Mouse (Mus musculus) myocyte (in vitro differentiated cells): ENCODE data around the gene 1810055G02Rik. TPM values are rescaled to one million over a fixed set of nuclear protein-coding genes. Genes with fewer than 3 reads are reported as not detected.
A peak's percentile ranks its signal among the peaks of the same experiment; 100 is the strongest.

Source experiments
- H3K27me3 ChIP-seq: one replicate; pipeline ENCODE4 v1.6.1; 2011; ENCODE audit not compliant: control insufficient read depth, insufficient read depth, insufficient read length
- H3K36me3 ChIP-seq: one replicate; pipeline ENCODE4 v1.6.1; 2011; ENCODE audit not compliant: control insufficient read depth, insufficient read depth
- H3K4me2 ChIP-seq: one replicate; pipeline ENCODE4 v1.6.1; 2011; ENCODE audit warnings: low read depth, control low read depth
- H3K4me3 ChIP-seq: one replicate; pipeline ENCODE4 v1.5.1; 2011; ENCODE audit warnings: mild to moderate bottlenecking, control low read depth, moderate library complexity
- H3K79me2 ChIP-seq: one replicate; pipeline ENCODE4 v1.6.1; 2011; ENCODE audit not compliant: control insufficient read depth, insufficient read depth
- H3ac ChIP-seq: one replicate; pipeline ENCODE4 v1.6.1; 2011; ENCODE audit not compliant: control insufficient read depth, insufficient read length
- CEBPB ChIP-seq: IDR thresholded peaks from 2 replicates; pipeline ENCODE4 v1.6.1; 2011; ENCODE audit warnings: mild to moderate bottlenecking, moderate library complexity; ENCODE audit not compliant: poor library complexity, insufficient read depth, severe bottlenecking
- E2F4 ChIP-seq: IDR thresholded peaks from one replicate; pipeline ENCODE4 v1.6.1; 2011; ENCODE audit warnings: mild to moderate bottlenecking, control low read depth, moderate library complexity; ENCODE audit not compliant: insufficient read depth
- MAX ChIP-seq: IDR thresholded peaks from one replicate; pipeline ENCODE4 v1.6.1; 2011; ENCODE audit warnings: low read depth, mild to moderate bottlenecking, control low read depth
- MYOD1 ChIP-seq, 3 experiments: IDR thresholded peaks; one replicate each; pipeline ENCODE4 v1.6.1; 2011; ENCODE audit warnings: control low read depth in 2 of 3, low read depth in 2 of 3, mild to moderate bottlenecking in 2 of 3, moderate library complexity in 1 of 3; ENCODE audit not compliant: insufficient read length in 2 of 3, control insufficient read depth in 1 of 3
- MYOG ChIP-seq, 3 experiments: IDR thresholded peaks; one replicate each; pipeline ENCODE4 v1.6.1; 2011; ENCODE audit warnings: control low read depth in 2 of 3, low read depth in 2 of 3, mild to moderate bottlenecking in 2 of 3; ENCODE audit not compliant: insufficient read length in 2 of 3, control insufficient read depth in 1 of 3, insufficient read depth in 1 of 3
- POLR2A ChIP-seq: IDR thresholded peaks from one replicate; pipeline ENCODE4 v1.6.1; 2011; ENCODE audit warnings: low read depth, mild to moderate bottlenecking, control low read depth, moderate library complexity; ENCODE audit not compliant: insufficient read length
- POLR2AphosphoS2 ChIP-seq: IDR thresholded peaks from one replicate; pipeline ENCODE4 v1.6.1; 2011; ENCODE audit warnings: low read depth, control low read depth; ENCODE audit not compliant: insufficient read length
- REST ChIP-seq: IDR thresholded peaks from one replicate; pipeline ENCODE4 v1.6.1; 2011; ENCODE audit warnings: mild to moderate bottlenecking, control low read depth, moderate library complexity; ENCODE audit not compliant: insufficient read depth, insufficient read length
- SRF ChIP-seq: IDR thresholded peaks from one replicate; pipeline ENCODE4 v1.6.1; 2011; ENCODE audit warnings: low read depth; ENCODE audit not compliant: control insufficient read depth, insufficient read length
- TCF12 ChIP-seq: IDR thresholded peaks from one replicate; pipeline ENCODE4 v1.6.1; 2011; ENCODE audit warnings: mild to moderate bottlenecking, control low read depth; ENCODE audit not compliant: poor library complexity, insufficient read depth, severe bottlenecking
- TCF3 ChIP-seq: IDR thresholded peaks from one replicate; pipeline ENCODE4 v1.6.1; 2011; ENCODE audit warnings: low read depth, control low read depth; ENCODE audit not compliant: insufficient read length
- USF1 ChIP-seq: IDR thresholded peaks from one replicate; pipeline ENCODE4 v1.6.1; 2011; ENCODE audit warnings: low read depth, mild to moderate bottlenecking, control low read depth, moderate library complexity
- polyA plus RNA-seq: library from polyadenylated mRNA; unstranded; fragments of >200 nt; fragmentation: generic; extraction: Trizol; gene quantifications from one replicate; pipeline ENCODE4 v1.2.1, GENCODE M21; 2012; ENCODE audit warnings: missing spikeins

1810055G02Rik gene
- polyA plus RNA-seq, 1 experiment, result 51.1 TPM

GRCm38 (mm10) chr19:3680732-3681131 is 27.4 kb upstream of the 1810055G02Rik start:
- TF ChIP-seq E2F4 (no peak), POLR2AphosphoS2 (no peak), TCF3 (no peak), MAX (no peak), USF1 (no peak), TCF12 (no peak), MYOG (IDR thresholded peaks at IDR 0.05; ENCODE audit: control insufficient read depth in 1 of 3, insufficient read depth in 1 of 3, insufficient read length in 2 of 3, low read depth in 2 of 3) (no peak)
- no peak overlapping the region for H3ac ChIP-seq
- no peaks in the 10 kb centered on the region for H3K36me3 ChIP-seq
- H3K27me3 ChIP-seq, result no peaks in the 10 kb centered on the region
- no peak overlapping the region for H3K4me3 ChIP-seq
- H3K79me2 ChIP-seq, result peaks cover 85% of the 10 kb centered on the region
- peak overlapping the region; percentile 90 for H3K4me2 ChIP-seq

- Histone ChIP-seq H3K27me3 (no peaks in the 10 kb centered on the region), H3K4me2 (peak overlapping the region; percentile 90), H3K79me2 (peaks cover 81% of the 10 kb centered on the region), H3K36me3 (no peaks in the 10 kb centered on the region), H3K4me3 (no peak overlapping the region), H3ac (no peak overlapping the region)
- TF ChIP-seq MYOG (IDR thresholded peaks at IDR 0.05; ENCODE audit: control insufficient read depth in 1 of 3, insufficient read depth in 1 of 3, insufficient read length in 2 of 3, low read depth in 2 of 3) (peak; percentile 40 to 85 (median 42)), TCF12 (peak; percentile 52), CEBPB (no peak), MYOD1 (IDR thresholded peaks at IDR 0.05; ENCODE audit: control insufficient read depth in 1 of 3, insufficient read length in 2 of 3, low read depth in 2 of 3) (peak; percentile 59 to 99 (median 98)), TCF3 (peak; percentile 87), REST (no peak), E2F4 (no peak), POLR2AphosphoS2 (no peak)
These were observed 26.7 kb upstream of the 1810055G02Rik start for GRCm38 (mm10) chr19:3681310-3681934.

- Histone ChIP-seq H3K79me2 (peaks cover 54% of the 10 kb centered on the region), H3ac (no peak overlapping the region), H3K4me2 (peak overlapping the region; percentile 88), H3K4me3 (peak overlapping the region; percentile 46), H3K36me3 (no peaks in the 10 kb centered on the region), H3K27me3 (no peaks in the 10 kb centered on the region)
- no peak for TF ChIP-seq REST
- TF ChIP-seq USF1, result no peak
- no peak for TF ChIP-seq E2F4
- no peak for TF ChIP-seq TCF3
- no peak for TF ChIP-seq SRF
- TF ChIP-seq MAX, result no peak
- TF ChIP-seq POLR2A, result no peak
- TF ChIP-seq CEBPB, result no peak
- no peak for TF ChIP-seq TCF12
- no peak for TF ChIP-seq POLR2AphosphoS2
- no peak for TF ChIP-seq MYOG (IDR thresholded peaks at IDR 0.05; ENCODE audit: control insufficient read depth in 1 of 3, insufficient read depth in 1 of 3, insufficient read length in 2 of 3, low read depth in 2 of 3)
- TF ChIP-seq MYOD1 (IDR thresholded peaks at IDR 0.05; ENCODE audit: control insufficient read depth in 1 of 3, insufficient read length in 2 of 3, low read depth in 2 of 3), result no peak
These were observed 23.7 kb upstream of the 1810055G02Rik start for GRCm38 (mm10) chr19:3684414-3684813.

DNA sequence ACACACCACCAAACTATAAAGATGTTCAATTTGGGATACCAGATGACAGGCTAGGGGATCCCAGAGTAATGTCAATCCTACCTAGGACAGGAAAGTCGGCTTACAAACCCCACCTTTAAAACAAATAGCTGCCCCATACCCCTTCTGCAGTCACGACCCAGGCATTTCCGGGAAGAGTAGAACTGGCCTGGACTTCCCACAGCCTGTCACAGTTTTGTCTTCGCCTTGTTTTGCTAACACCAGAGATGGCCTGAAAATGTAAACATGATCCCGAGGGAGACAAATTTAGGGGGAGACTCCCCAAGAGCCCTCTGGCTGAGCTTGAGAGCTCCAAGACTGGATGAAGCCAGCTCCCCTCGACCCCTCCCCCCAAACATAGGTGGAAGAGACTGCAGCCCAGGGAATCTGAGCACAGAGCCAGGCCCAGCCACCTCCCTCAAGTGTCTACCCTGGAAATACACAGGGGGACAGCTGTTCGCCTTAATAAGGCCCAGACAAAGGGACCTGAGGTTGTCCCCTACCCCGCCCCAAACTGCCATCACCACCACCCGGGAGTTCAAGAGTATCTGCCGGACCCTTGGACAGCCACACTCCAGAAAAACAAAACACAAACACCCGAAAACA is 23.0 kb upstream of the 1810055G02Rik start:
- peak overlapping the region; percentile 46 for H3K4me3 ChIP-seq
- H3K4me2 ChIP-seq, result peak overlapping the region; percentile 88
- peak overlapping the region; percentile 80 for H3ac ChIP-seq
- peak in 2 of 3 experiments; percentile 60 to 80 for TF ChIP-seq MYOD1 (IDR thresholded peaks at IDR 0.05; ENCODE audit: control insufficient read depth in 1 of 3, insufficient read length in 2 of 3, low read depth in 2 of 3)
- peak in 2 of 3 experiments; percentile 20 to 69 for TF ChIP-seq MYOG (IDR thresholded peaks at IDR 0.05; ENCODE audit: control insufficient read depth in 1 of 3, insufficient read depth in 1 of 3, insufficient read length in 2 of 3, low read depth in 2 of 3)
- no peak for TF ChIP-seq MAX
- peaks cover 47% of the 10 kb centered on the region for H3K79me2 ChIP-seq
- H3K27me3 ChIP-seq, result no peaks in the 10 kb centered on the region
- no peaks in the 10 kb centered on the region for H3K36me3 ChIP-seq

DNA sequence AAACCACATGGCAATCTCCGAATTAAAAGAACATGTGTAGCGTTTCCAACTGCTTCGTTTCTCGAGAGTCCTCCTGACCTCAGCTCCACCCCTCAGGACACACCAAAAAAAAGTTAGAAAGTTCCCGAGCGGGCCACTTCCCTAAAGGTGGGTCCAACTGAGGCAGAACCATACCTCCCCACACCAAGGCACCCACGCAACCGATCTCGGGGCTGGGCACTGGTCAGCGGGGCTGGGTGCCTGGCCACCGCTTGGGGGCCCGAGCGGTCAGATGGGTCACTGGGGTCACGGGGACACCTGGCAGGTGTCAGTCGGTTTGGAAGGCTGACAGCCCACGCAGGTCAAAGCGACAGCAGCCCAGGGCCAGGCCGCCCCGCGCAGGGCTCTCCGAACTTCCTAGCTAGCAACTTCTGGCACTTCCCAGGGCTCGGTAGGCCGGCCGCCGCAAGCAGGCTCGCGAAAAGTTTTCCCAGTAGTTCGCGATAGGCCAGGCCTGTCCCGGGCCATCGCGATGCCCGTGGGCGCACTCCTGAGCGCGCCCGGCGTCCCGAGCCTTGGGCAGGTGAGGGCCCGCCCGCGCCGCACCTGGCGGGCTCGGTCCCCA is 22.4 kb upstream of the 1810055G02Rik start:
- Histone ChIP-seq H3K4me2 (peak overlapping the region; percentile 88), H3K36me3 (no peaks in the 10 kb centered on the region), H3K79me2 (peaks cover 41% of the 10 kb centered on the region), H3K4me3 (peak overlapping the region; percentile 46), H3K27me3 (no peaks in the 10 kb centered on the region), H3ac (peak overlapping the region; percentile 80)
- TF ChIP-seq POLR2A, result no peak
- TF ChIP-seq TCF12, result no peak
- TF ChIP-seq CEBPB, result no peak
- no peak for TF ChIP-seq TCF3
- no peak for TF ChIP-seq SRF
- peak in 2 of 3 experiments; percentile 24 to 50 for TF ChIP-seq MYOG (IDR thresholded peaks at IDR 0.05; ENCODE audit: control insufficient read depth in 1 of 3, insufficient read depth in 1 of 3, insufficient read length in 2 of 3, low read depth in 2 of 3)
- TF ChIP-seq E2F4, result no peak
- peak in 1 of 3 experiments; percentile 64 for TF ChIP-seq MYOD1 (IDR thresholded peaks at IDR 0.05; ENCODE audit: control insufficient read depth in 1 of 3, insufficient read length in 2 of 3, low read depth in 2 of 3)
- TF ChIP-seq MAX, result no peak
